Mouse (Mus musculus) bone marrow macrophage, adult 2 months (primary cell): ENCODE measurements around the gene Max. TPM values are rescaled to one million over a fixed set of nuclear protein-coding genes. Genes with fewer than 3 reads are reported as not detected.

Source experiments
- H3K27ac ChIP-seq: 2 replicates; pipeline ENCODE4 v1.5.1; 2012; ENCODE audit warnings: low read depth, low read length; ENCODE audit not compliant: insufficient read depth
- H3K4me1 ChIP-seq: 2 replicates; pipeline ENCODE4 v1.6.1; 2012; ENCODE audit warnings: low read length; ENCODE audit not compliant: control insufficient read depth, insufficient read depth
- H3K4me3 ChIP-seq: 2 replicates; pipeline ENCODE4 v1.5.1; 2012; ENCODE audit warnings: mild to moderate bottlenecking, low read length, moderate library complexity; ENCODE audit not compliant: insufficient read depth
- CTCF ChIP-seq: IDR thresholded peaks from 2 replicates; pipeline ENCODE4 v1.5.1; 2012; ENCODE audit warnings: low read depth, mild to moderate bottlenecking, low read length, moderate library complexity
- POLR2A ChIP-seq: IDR thresholded peaks from 2 replicates; pipeline ENCODE4 v1.6.1; 2012; ENCODE audit warnings: mild to moderate bottlenecking, low read depth, low read length, borderline replicate concordance
- polyA plus RNA-seq: library from polyadenylated mRNA; stranded (reverse); fragments of >200 nt; gene quantifications from 2 replicates; pipeline ENCODE4 v1.2.4, GENCODE M21; 2012; ENCODE audit not compliant: missing spikeins, insufficient read depth, insufficient read length

Max gene
- polyA plus RNA-seq, 1 experiment, result 108 TPM

- H3K27ac ChIP-seq, result no peak overlapping the region
- TF ChIP-seq CTCF (no peak), POLR2A (no peak)
- no peaks in the 10 kb centered on the region for H3K4me1 ChIP-seq
- H3K4me3 ChIP-seq, result no peak overlapping the region
Measured at GRCm38 (mm10) chr12:76927012-76927411, 35.0 kb downstream of the Max start.

- no peaks in the 10 kb centered on the region for H3K4me1 ChIP-seq
- no peak overlapping the region for H3K27ac ChIP-seq
- no peak for TF ChIP-seq POLR2A
- no peak overlapping the region for H3K4me3 ChIP-seq
Measured at GRCm38 (mm10) chr12:76926338-76926945, 35.6 kb downstream of the Max start.

GRCm38 (mm10) chr12:76924904-76925604 lies 36.9 kb downstream of the Max start:
- Histone ChIP-seq H3K27ac (no peak overlapping the region), H3K4me3 (no peak overlapping the region), H3K4me1 (no peaks in the 10 kb centered on the region)
- TF ChIP-seq CTCF (no peak), POLR2A (no peak)

- H3K27ac ChIP-seq, result no peak overlapping the region
- TF ChIP-seq POLR2A, result no peak
- TF ChIP-seq CTCF, result no peak
Measured at GRCm38 (mm10) chr12:76923118-76923517, 38.9 kb downstream of the Max start.

GRCm38 (mm10) chr12:76920990-76921389 lies 41.0 kb downstream of the Max start:
- TF ChIP-seq CTCF (no peak), POLR2A (no peak)
- Histone ChIP-seq H3K4me1 (no peaks in the 10 kb centered on the region), H3K4me3 (no peak overlapping the region), H3K27ac (no peak overlapping the region)

More at GRCm38 (mm10) chr12:76923118-76923517, 38.9 kb downstream of the Max start:
- Histone ChIP-seq H3K4me1 (no peaks in the 10 kb centered on the region), H3K4me3 (no peak overlapping the region)

- no peak overlapping the region for H3K4me3 ChIP-seq
- TF ChIP-seq POLR2A (no peak), CTCF (no peak)
- no peaks in the 10 kb centered on the region for H3K4me1 ChIP-seq
- H3K27ac ChIP-seq, result no peak overlapping the region
Measured at GRCm38 (mm10) chr12:76920398-76920797, 41.6 kb downstream of the Max start.

GRCm38 (mm10) chr12:76918855-76919254 lies 43.1 kb downstream of the Max start:
- H3K4me3 ChIP-seq, result no peak overlapping the region
- H3K4me1 ChIP-seq, result no peaks in the 10 kb centered on the region
- H3K27ac ChIP-seq, result no peak overlapping the region
- TF ChIP-seq POLR2A (no peak), CTCF (no peak)

GRCm38 (mm10) chr12:76918113-76918512 lies 43.9 kb downstream of the Max start:
- no peak for TF ChIP-seq CTCF
- TF ChIP-seq POLR2A, result no peak
- H3K4me1 ChIP-seq, result no peaks in the 10 kb centered on the region
- no peak overlapping the region for H3K27ac ChIP-seq
- H3K4me3 ChIP-seq, result no peak overlapping the region

- no peaks in the 10 kb centered on the region for H3K4me1 ChIP-seq
- no peak overlapping the region for H3K4me3 ChIP-seq
- TF ChIP-seq POLR2A, result no peak
- TF ChIP-seq CTCF, result no peak
- no peak overlapping the region for H3K27ac ChIP-seq
Measured at GRCm38 (mm10) chr12:76916163-76916562, 45.8 kb downstream of the Max start.

GRCm38 (mm10) chr12:76912193-76912592 lies 49.8 kb downstream of the Max start:
- Histone ChIP-seq H3K27ac (no peak overlapping the region), H3K4me3 (no peak overlapping the region), H3K4me1 (peaks cover 9% of the 10 kb centered on the region)
- TF ChIP-seq POLR2A (no peak), CTCF (no peak)

- H3K4me3 ChIP-seq, result no peak overlapping the region
- H3K27ac ChIP-seq, result no peak overlapping the region
- TF ChIP-seq CTCF, result no peak
- no peak for TF ChIP-seq POLR2A
- peaks cover 14% of the 10 kb centered on the region for H3K4me1 ChIP-seq
Measured at GRCm38 (mm10) chr12:76911171-76911726, 50.8 kb downstream of the Max start.
